Mouse (Mus musculus): Measurements from ENCODE around the gene St6galnac3. TPM values are rescaled to one million over a fixed set of nuclear protein-coding genes. Genes with fewer than 3 reads are reported as not detected.

St6galnac3 gene
- total RNA-seq, 4 experiments from 2014 or later = 23.7 to 38.8 (median 30.1) TPM

- DNase-seq (ENCODE audit: low spot score in 2 of 2) = no peak
Measured at GRCm38 (mm10) chr3:153161676-153162075, 563.3 kb downstream of the St6galnac3 start.

- DNase-seq (ENCODE audit: low spot score in 2 of 2) = no peak
Measured at GRCm38 (mm10) chr3:153160683-153161082, 564.3 kb downstream of the St6galnac3 start.

- DNase-seq (ENCODE audit: low spot score in 2 of 2) = no peak
Measured at GRCm38 (mm10) chr3:153148887-153149286, 576.1 kb downstream of the St6galnac3 start.

Small RNA genes lying within 50 kb of the gene (microRNA-seq; reads per million reads assigned to microRNA genes)
- 0 reads per million in 2 experiments for gene Gm27405

Other genes with a start within 250 kb of the St6galnac3 start
- not detected for gene Asb17, start 119.0 kb upstream of the St6galnac3 start, total RNA-seq (2022)
- gene Msh4, start 181.0 kb upstream of the St6galnac3 start, total RNA-seq (2022) = under 1 TPM in 3 of 4 experiments, not detected in 1; 0.25 to 0.43 (median 0.40) TPM
- gene Rabggtb, start 187.8 kb upstream of the St6galnac3 start, total RNA-seq (2022) = 10 to 100 TPM; 67.7 to 75.4 (median 69.2) TPM
- gene Acadm, start 219.5 kb upstream of the St6galnac3 start, total RNA-seq (2022) = 10 to 100 TPM; 42.0 to 60.0 (median 46.9) TPM
- 10 to 100 TPM; 28.3 to 56.4 (median 43.1) TPM for gene Slc44a5, start 248.3 kb upstream of the St6galnac3 start, total RNA-seq (2022)

Data from layer of hippocampus, adult 8-10 months (tissue).